Mouse (Mus musculus) G1E-ER4 (cell line): ENCODE results near the gene Ifrd2. TPM values are rescaled to one million over a fixed set of nuclear protein-coding genes. Genes with fewer than 3 reads are reported as not detected.

ENCODE experiments used
- GATA1 ChIP-seq: IDR thresholded peaks from one replicate; pipeline ENCODE4 v1.8.0; 2012; ENCODE audit warnings: low read length, inconsistent platforms
- polyA plus RNA-seq: library from polyadenylated mRNA; stranded (reverse); fragments of >175 nt; gene quantifications from 2 replicates; pipeline ENCODE4 v1.2.3, GENCODE M21; 2012

The Ifrd2 gene
- polyA plus RNA-seq, 1 experiment = 135 TPM

GRCm38 (mm10) chr9:107618778-107619545, 31.5 kb downstream of the Ifrd2 start:
- no peak for TF ChIP-seq GATA1

- no peak for TF ChIP-seq GATA1
Measured at GRCm38 (mm10) chr9:107619546-107619879, 32.1 kb downstream of the Ifrd2 start.

- no peak for TF ChIP-seq GATA1
Measured at GRCm38 (mm10) chr9:107620954-107621353, 33.5 kb downstream of the Ifrd2 start.

GRCm38 (mm10) chr9:107624539-107624938, 37.1 kb downstream of the Ifrd2 start:
- no peak for TF ChIP-seq GATA1

GRCm38 (mm10) chr9:107624951-107625350, 37.5 kb downstream of the Ifrd2 start:
- TF ChIP-seq GATA1 = no peak

GRCm38 (mm10) chr9:107625351-107626128, 38.1 kb downstream of the Ifrd2 start:
- no peak for TF ChIP-seq GATA1

GRCm38 (mm10) chr9:107626158-107626843, 38.9 kb downstream of the Ifrd2 start:
- no peak for TF ChIP-seq GATA1

GRCm38 (mm10) chr9:107626844-107627277, 39.4 kb downstream of the Ifrd2 start:
- TF ChIP-seq GATA1 = no peak

- no peak for TF ChIP-seq GATA1
Measured at GRCm38 (mm10) chr9:107627387-107628255, 40.2 kb downstream of the Ifrd2 start.

- TF ChIP-seq GATA1 = no peak
Measured at GRCm38 (mm10) chr9:107628721-107629410, 41.4 kb downstream of the Ifrd2 start.

GRCm38 (mm10) chr9:107629411-107629730, 41.9 kb downstream of the Ifrd2 start:
- no peak for TF ChIP-seq GATA1

- no peak for TF ChIP-seq GATA1
Measured at GRCm38 (mm10) chr9:107629901-107630425, 42.5 kb downstream of the Ifrd2 start.

- no peak for TF ChIP-seq GATA1
Measured at GRCm38 (mm10) chr9:107630576-107630975, 43.1 kb downstream of the Ifrd2 start.

GRCm38 (mm10) chr9:107631311-107631826, 43.9 kb downstream of the Ifrd2 start:
- no peak for TF ChIP-seq GATA1
